Mouse (Mus musculus): Measurements from ENCODE around the gene Comp.

DNA sequence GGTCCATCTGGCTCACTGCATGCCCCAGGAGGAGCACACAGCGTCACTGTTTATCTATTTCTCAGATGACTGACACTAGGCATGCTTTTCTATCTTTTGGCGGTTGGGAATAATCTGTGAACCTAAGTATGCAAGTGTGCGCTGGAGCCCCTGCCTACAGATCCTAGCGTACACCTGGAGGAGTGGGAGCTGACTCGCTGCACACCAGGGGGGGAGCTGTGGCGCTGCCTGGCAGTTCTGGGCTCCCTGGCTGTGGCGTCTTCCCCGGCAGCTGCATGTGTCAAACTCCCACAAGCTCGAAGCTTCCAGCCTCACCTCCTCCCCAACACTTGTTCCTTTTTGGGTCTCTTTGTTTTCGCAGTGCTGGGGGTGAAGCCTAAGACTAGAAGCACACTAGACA, 44.6 kb downstream of the Comp start:
- TF ChIP-seq HCFC1 (IDR thresholded peaks at IDR 0.05; ENCODE audit: borderline replicate concordance, insufficient read depth, low read length) (no peak), ZC3H11A (IDR thresholded peaks at IDR 0.05; ENCODE audit: borderline replicate concordance, low read depth, low read length) (no peak), MAFK (IDR thresholded peaks at IDR 0.05; ENCODE audit: insufficient read depth, low read depth, low read length) (no peak), ZNF384 (IDR thresholded peaks at IDR 0.05; ENCODE audit: low read depth, low read length) (no peak)
